Mouse (Mus musculus) lung, adult 2 months (tissue): ENCODE measurements around the gene Igfn1. TPM values are rescaled to one million over a fixed set of nuclear protein-coding genes. Genes with fewer than 3 reads are reported as not detected.

Experiments
- DNase-seq: peaks from one replicate; pipeline ENCODE4 v3.0.0; 2022
- H3K4me1 ChIP-seq: fragments of 200-500 bp; 2 replicates; pipeline ENCODE4 v1.6.1; 2011; ENCODE audit warnings: low read length; ENCODE audit not compliant: control insufficient read depth, insufficient read depth
- H3K4me3 ChIP-seq: fragments of 200-500 bp; replicated peaks from 2 replicates; pipeline ENCODE3; 2011; ENCODE audit warnings: low read depth, mild to moderate bottlenecking, control low read depth, low read length; ENCODE audit errors: extremely low read depth
- CTCF ChIP-seq: fragments of 200-500 bp; IDR thresholded peaks from 2 replicates; pipeline ENCODE4 v1.5.1; 2011; ENCODE audit warnings: mild to moderate bottlenecking, low read length, control low read depth; ENCODE audit not compliant: insufficient read depth
- POLR2A ChIP-seq: fragments of 200-500 bp; IDR thresholded peaks from 2 replicates; pipeline ENCODE4 v1.6.1; 2011; ENCODE audit warnings: low read depth, mild to moderate bottlenecking, control low read depth, low read length, borderline replicate concordance; ENCODE audit errors: extremely low read depth
- WGBS: fragments of 180-500 bp; shearing (Covaris S2); methylation state at CpG from one replicate; pipeline ENCODE4 v1.1.7; 2018; 5-methylcytosine and 5-hydroxymethylcytosine counted together
- polyA plus RNA-seq: library from polyadenylated mRNA; depleted of rRNA; stranded (reverse); fragments of >200 nt; gene quantifications from 2 replicates; pipeline ENCODE4 v1.2.3, GENCODE M21; 2012

Igfn1 gene
- polyA plus RNA-seq, 1 experiment, result not detected

- TF ChIP-seq POLR2A (no peak), CTCF (no peak)
- WGBS, result 86% methylated on average over 3 of the region's 3 CpGs
- no peaks in the 10 kb centered on the region for H3K4me1 ChIP-seq
- no peak for DNase-seq
- no peak overlapping the region for H3K4me3 ChIP-seq
Measured at GRCm38 (mm10) chr1:135972576-135972975, 33.6 kb downstream of the Igfn1 start.

DNA sequence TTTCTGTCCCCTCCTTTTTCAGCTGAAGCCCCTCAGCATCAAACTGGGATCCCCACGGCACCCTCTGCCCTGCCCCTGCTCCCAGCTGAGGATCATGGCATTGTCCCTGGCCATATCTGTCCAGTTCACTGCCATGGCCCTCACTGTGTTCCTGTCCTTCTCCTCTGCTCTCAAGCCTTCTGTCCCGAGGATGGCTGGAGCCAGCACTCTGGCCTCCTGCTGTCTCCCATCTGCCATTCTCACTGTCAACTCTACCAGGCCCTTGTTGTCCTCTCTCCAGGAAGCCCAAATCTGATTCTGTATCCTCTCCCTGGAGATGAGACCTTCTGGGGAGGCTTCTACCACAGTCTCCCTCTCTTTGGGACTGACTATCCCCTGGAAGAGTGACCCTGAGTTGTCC, 35.7 kb downstream of the Igfn1 start:
- TF ChIP-seq POLR2A (no peak), CTCF (no peak)
- Histone ChIP-seq H3K4me1 (no peaks in the 10 kb centered on the region), H3K4me3 (no peak overlapping the region)
- no peak for DNase-seq
- WGBS, result 49% methylated on average over 2 of the region's 2 CpGs

GRCm38 (mm10) chr1:135967739-135968138, 38.4 kb downstream of the Igfn1 start:
- no peak for DNase-seq

DNA sequence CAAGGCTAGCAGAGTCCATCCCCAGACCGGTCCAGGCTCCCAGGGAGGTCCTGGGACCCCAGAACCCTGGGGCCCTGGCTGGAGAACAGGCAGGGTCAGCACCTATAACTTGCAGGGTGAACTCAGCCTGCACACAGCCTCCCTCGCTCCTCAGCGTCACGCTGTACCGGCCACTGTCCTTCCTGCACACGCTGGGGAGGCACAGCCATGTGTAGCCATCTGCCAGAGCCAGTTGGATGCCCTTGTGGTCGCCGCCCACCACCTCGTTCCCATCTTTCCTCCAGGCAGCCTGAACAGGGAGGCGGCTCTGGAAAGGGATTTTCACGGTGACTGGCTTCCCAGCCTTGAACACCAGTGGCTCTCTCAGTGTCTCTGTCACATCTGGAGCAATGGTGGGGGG, 41.6 kb downstream of the Igfn1 start:
- TF ChIP-seq CTCF (no peak), POLR2A (no peak)
- Histone ChIP-seq H3K4me3 (no peak overlapping the region), H3K4me1 (no peaks in the 10 kb centered on the region)
- WGBS, result 72% methylated on average over 11 of the region's 11 CpGs
- no peak for DNase-seq

More at GRCm38 (mm10) chr1:135967739-135968138, 38.4 kb downstream of the Igfn1 start:
- no peak for TF ChIP-seq POLR2A
- TF ChIP-seq CTCF, result no peak
- no peak overlapping the region for H3K4me3 ChIP-seq
- WGBS, result 71% methylated on average over 4 of the region's 4 CpGs
- no peaks in the 10 kb centered on the region for H3K4me1 ChIP-seq

- no peak for DNase-seq
- 51% methylated on average over 5 of the region's 5 CpGs for WGBS
- no peak for TF ChIP-seq POLR2A
- no peaks in the 10 kb centered on the region for H3K4me1 ChIP-seq
- H3K4me3 ChIP-seq, result no peak overlapping the region
Measured at GRCm38 (mm10) chr1:135963177-135963576, 43.0 kb downstream of the Igfn1 start.

GRCm38 (mm10) chr1:135958483-135958882, 47.7 kb downstream of the Igfn1 start:
- TF ChIP-seq POLR2A, result no peak
- TF ChIP-seq CTCF, result peak; percentile 23; the same call in 1 of the 2 replicates
- no peak for DNase-seq
- Histone ChIP-seq H3K4me3 (no peak overlapping the region), H3K4me1 (no peaks in the 10 kb centered on the region)
- WGBS, result 33% methylated on average over 4 of the region's 4 CpGs

DNA sequence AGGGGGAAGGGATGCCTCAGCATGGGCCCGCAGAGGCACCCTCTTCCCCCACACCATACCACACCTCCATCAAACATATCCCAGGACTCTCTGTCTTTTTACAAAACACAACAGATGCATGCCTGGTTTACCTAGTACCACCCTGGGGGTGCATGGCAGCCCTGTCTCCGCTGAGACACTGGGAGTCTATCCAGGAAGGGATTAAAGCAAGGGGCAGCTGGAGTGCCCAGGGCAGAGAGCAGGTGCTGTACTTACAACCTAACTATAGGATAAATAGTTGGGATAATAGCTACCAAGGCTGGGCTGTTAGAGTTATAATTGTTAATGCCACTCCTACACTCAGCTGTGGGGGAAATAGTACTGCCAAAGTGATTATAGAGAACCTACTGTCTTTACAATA, 57.3 kb downstream of the Igfn1 start:
- H3K4me1 ChIP-seq, result no peaks in the 10 kb centered on the region
- no peak for DNase-seq
- TF ChIP-seq POLR2A (no peak), CTCF (no peak)
- 58% methylated on average over 2 of the region's 2 CpGs for WGBS
- no peak overlapping the region for H3K4me3 ChIP-seq

DNA sequence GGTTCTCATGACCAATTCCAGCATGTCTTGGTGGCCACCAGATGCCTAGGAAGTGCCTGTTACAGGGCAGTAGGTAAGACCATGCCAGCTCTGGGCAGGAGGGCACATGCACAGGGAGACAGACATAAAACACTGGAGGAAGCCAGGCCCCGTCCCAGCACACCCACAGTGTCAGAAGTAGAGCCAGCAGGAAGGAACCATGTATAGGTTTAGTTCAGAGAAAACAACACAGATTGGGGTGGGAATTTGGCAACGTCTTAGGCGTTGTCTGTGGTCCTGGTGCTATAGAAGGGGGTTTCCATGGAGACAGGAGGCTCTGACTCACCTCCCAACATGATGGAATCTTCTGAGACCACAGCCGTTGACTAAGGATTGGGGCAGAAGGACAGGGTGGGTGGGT, 59.9 kb downstream of the Igfn1 start:
- TF ChIP-seq POLR2A (no peak), CTCF (no peak)
- DNase-seq, result no peak
- WGBS, result 44% methylated on average over 4 of the region's 4 CpGs
- Histone ChIP-seq H3K4me1 (no peaks in the 10 kb centered on the region), H3K4me3 (no peak overlapping the region)

- Histone ChIP-seq H3K4me3 (no peak overlapping the region), H3K4me1 (no peaks in the 10 kb centered on the region)
- DNase-seq, result peak; percentile 29
- 9% methylated on average over 7 of the region's 7 CpGs for WGBS
- no peak for TF ChIP-seq POLR2A
- peak; percentile 78 for TF ChIP-seq CTCF
Measured at GRCm38 (mm10) chr1:135945711-135946110, 60.4 kb downstream of the Igfn1 start.

DNA sequence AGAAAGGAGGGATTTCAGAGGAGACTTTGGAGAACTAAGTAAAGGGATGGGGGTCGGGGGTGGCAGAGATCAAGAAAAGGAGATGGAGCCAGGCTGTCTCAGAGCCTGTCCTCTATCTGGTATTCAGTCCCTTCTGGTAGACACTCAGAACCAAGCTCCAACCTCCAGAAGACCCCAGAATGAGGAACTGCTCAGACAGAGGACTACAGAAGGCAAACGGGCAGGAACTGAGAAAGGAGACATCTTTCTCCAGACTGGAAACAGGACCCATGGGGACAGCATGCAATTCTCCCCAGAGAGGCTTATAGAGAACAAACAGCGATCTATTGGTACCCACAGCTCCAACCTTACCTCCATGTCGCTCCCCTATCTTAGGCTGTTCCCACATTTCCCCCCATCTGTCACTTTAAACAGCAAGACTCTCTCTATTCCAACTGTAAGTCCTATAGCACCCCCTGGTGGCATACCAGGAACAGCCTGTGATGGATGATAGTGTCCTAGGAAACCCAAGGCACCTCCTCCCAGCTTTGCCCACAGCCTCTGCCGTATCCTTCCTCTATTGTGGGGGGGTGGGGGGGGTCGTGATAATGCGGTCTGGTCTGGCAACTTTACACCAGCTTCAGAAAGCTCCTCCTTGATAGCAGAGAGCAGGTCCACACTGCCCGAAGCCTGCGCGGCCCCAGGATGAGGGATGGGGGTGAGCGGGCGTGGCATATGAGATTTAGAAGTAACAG, 61.4 kb downstream of the Igfn1 start:
- 40% methylated on average over 12 of the region's 12 CpGs for WGBS
- no peak for TF ChIP-seq POLR2A
- TF ChIP-seq CTCF, result peak; percentile 49
- no peaks in the 10 kb centered on the region for H3K4me1 ChIP-seq

More for the DNA sequence above, 61.4 kb downstream of the Igfn1 start:
- no peak overlapping the region for H3K4me3 ChIP-seq
- DNase-seq, result peak; percentile 53
